Comparison of ENCODE assay signal across 9 mouse cellular contexts in the genomic region with DNA sequence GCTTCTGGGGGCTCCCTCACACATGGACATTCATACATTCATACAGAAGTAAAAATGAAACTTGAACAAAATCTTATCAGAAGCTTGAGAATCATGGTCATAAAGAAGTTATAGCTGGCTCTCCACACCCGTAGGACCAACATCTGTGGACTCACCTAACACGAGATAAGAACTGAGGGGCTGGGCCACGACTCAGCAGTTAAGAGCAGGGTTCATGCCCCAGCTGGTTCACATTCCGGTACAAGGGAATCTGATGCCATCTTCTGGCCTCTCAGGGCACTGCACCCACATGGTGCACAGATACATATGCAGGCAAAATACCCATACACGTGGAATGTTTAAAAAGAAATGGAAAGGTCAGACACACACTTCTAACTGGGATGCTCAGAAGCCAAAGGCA. TPM values are rescaled to one million over a fixed set of nuclear protein-coding genes. Genes with fewer than 3 reads are reported as not detected.
DNase-seq lines count a peak whose midpoint lies in the region; ATAC-seq and TF ChIP-seq lines count a peak whose summit lies in the region.
"Had no signal": no experiment of that assay in that cellular context is flagged by ENCODE, and none has a peak within 500 bp of the region (broad histone marks: within the 10 kb centered on the region; RNA-seq: fewer than 3 reads in every experiment).

No protein-coding gene starts in this region.

- TF ChIP-seq CTCF in MEL (IDR thresholded peaks at IDR 0.05 in 2 of 3, conservative IDR thresholded peaks at IDR 0.05 in 1 of 3; ENCODE audit: control insufficient read depth in 1 of 3, insufficient read depth in 1 of 3, low read depth in 2 of 3, low read length in 3 of 3, poor library complexity in 1 of 3, severe bottlenecking in 1 of 3) = peak in 2 of 3 experiments; percentile 95 to 96
- peak; percentile 87 for TF ChIP-seq CTCF in midbrain, postnatal 0 days (IDR thresholded peaks at IDR 0.05)
- peak; percentile 41; the same call in 1 of the 2 replicates for TF ChIP-seq CTCF in thymus, adult 2 months (IDR thresholded peaks at IDR 0.05; ENCODE audit: borderline replicate concordance, control insufficient read depth, extremely low read depth, insufficient read depth, low read length, poor library complexity)

- peak; percentile 62 for DNase-seq in kidney, adult 11 months
- peak; percentile 97 for DNase-seq in MEL (ENCODE audit: low read depth, low spot score)
- peak; percentile 25 for DNase-seq in cerebellum, adult 9-11 months
- peak; percentile 59 to 71 for DNase-seq in left cerebral cortex, postnatal 10 days (ENCODE audit: extremely low spot score in 1 of 2, low spot score in 2 of 2)
- peak; percentile 60 for DNase-seq in midbrain, postnatal 0 days (ENCODE audit: low spot score)
- peak; percentile 73 for DNase-seq in thymus, adult 2 months

- peaks cover 6% of the 10 kb centered on the region for H3K4me1 ChIP-seq in kidney, embryonic 16.5 days (ENCODE audit: insufficient read depth, low read length)
- H3K4me1 ChIP-seq in MEL (ENCODE audit: control insufficient read depth in 1 of 2, insufficient read depth in 2 of 2, low read length in 2 of 2) = peaks cover 3 to 8% of the 10 kb centered on the region in 2 experiments; a peak in 3 of 4 replicates
- no peaks in the 10 kb centered on the region for H3K4me1 ChIP-seq in midbrain, postnatal 0 days (ENCODE audit: insufficient read depth, low read length)
- peaks cover 2% of the 10 kb centered on the region; the same call in 1 of the 2 replicates for H3K4me1 ChIP-seq in thymus, adult 2 months (replicated peaks; ENCODE audit: control insufficient read depth, insufficient read depth, low read length)

- ATAC-seq in kidney, embryonic 16.5 days (ENCODE audit: low FRiP score, low TSS enrichment) = no peak
- peak; percentile 71 for ATAC-seq in granulocyte monocyte progenitor cell, adult 5-6 weeks (replicated peaks; ENCODE audit: poor library complexity, severe bottlenecking)
- no peak for ATAC-seq in midbrain, postnatal 0 days (ENCODE audit: low FRiP score)

- no peak for TF ChIP-seq POLR2A in MEL (IDR thresholded peaks at IDR 0.05; ENCODE audit: control insufficient read depth in 1 of 2, insufficient read depth in 1 of 2, low read depth in 1 of 2, low read length in 2 of 2, poor library complexity in 1 of 2)
- TF ChIP-seq POLR2A in thymus, adult 2 months (IDR thresholded peaks at IDR 0.05; ENCODE audit: control insufficient read depth, extremely low read depth, insufficient read depth, low read length, poor library complexity) = no peak

- H3K9ac ChIP-seq in kidney, embryonic 16.5 days (replicated peaks; ENCODE audit: low read length) = no peak overlapping the region
- H3K9ac ChIP-seq in MEL (ENCODE audit: control insufficient read depth, low read depth, low read length, poor library complexity, severe bottlenecking) = peak overlapping the region; percentile 19; the same call in 1 of the 2 replicates
- H3K9ac ChIP-seq in midbrain, postnatal 0 days (replicated peaks; ENCODE audit: low read length, poor library complexity, severe bottlenecking) = no peak overlapping the region
- H3K9ac ChIP-seq: heart, embryonic 13.5 days had no signal

- H3K79me2 ChIP-seq in MEL (ENCODE audit: control insufficient read depth, insufficient read depth, low read length, poor library complexity) = peaks cover 8% of the 10 kb centered on the region

- peak; percentile 55 to 70; a peak in 3 of 4 replicates for TF ChIP-seq EP300 in MEL (IDR thresholded peaks at IDR 0.05; ENCODE audit: low read depth in 1 of 2, low read length in 2 of 2)

- H3K27me3 ChIP-seq in kidney, embryonic 16.5 days (ENCODE audit: insufficient read depth, low read length) = no peaks in the 10 kb centered on the region
- no peaks in the 10 kb centered on the region for H3K27me3 ChIP-seq in MEL (ENCODE audit: control insufficient read depth in 1 of 2, insufficient read depth in 2 of 2, low read length in 2 of 2)
- H3K27me3 ChIP-seq in midbrain, postnatal 0 days (ENCODE audit: insufficient read depth, low read length) = no peaks in the 10 kb centered on the region
- H3K27me3 ChIP-seq in thymus, adult 2 months (ENCODE audit: control insufficient read depth, insufficient read depth, low read length) = no peaks in the 10 kb centered on the region
- H3K27me3 ChIP-seq: heart, embryonic 13.5 days had no signal

- no peak overlapping the region for H3K4me2 ChIP-seq in kidney, embryonic 16.5 days (replicated peaks; ENCODE audit: low read depth, low read length)
- no peak overlapping the region for H3K4me2 ChIP-seq in midbrain, postnatal 0 days (ENCODE audit: low read depth, low read length, poor library complexity, severe bottlenecking)
- H3K4me2 ChIP-seq: heart, embryonic 13.5 days had no signal

- 22% methylated on average over 5 of the region's 5 CpGs for WGBS in kidney, embryonic 16.5 days
- WGBS in midbrain, postnatal 0 days = 23% methylated on average over 5 of the region's 5 CpGs
- 16% methylated on average over 5 of the region's 5 CpGs for WGBS in thymus, adult 2 months

- intact Hi-C loops in left cerebral cortex, postnatal 10 days (cut with DNase I) = loop anchor here (2.0 kb wide), 1 partner anchor 149 kb away; no protein-coding TSS in a partner anchor

- H3K4me3 ChIP-seq in kidney, embryonic 16.5 days (ENCODE audit: low read length) = no peak overlapping the region
- H3K4me3 ChIP-seq in MEL (ENCODE audit: control insufficient read depth in 1 of 2, insufficient read depth in 1 of 2, low read depth in 2 of 2, low read length in 2 of 2) = peak overlapping the region; percentile 4 to 42; a peak in 3 of 4 replicates
- no peak overlapping the region for H3K4me3 ChIP-seq in midbrain, postnatal 0 days (ENCODE audit: low read depth, low read length)
- H3K4me3 ChIP-seq in thymus, adult 2 months (ENCODE audit: control insufficient read depth, insufficient read depth, low read length) = no peak overlapping the region
- H3K4me3 ChIP-seq: heart, embryonic 13.5 days had no signal

- H3K27ac ChIP-seq in kidney, embryonic 16.5 days (ENCODE audit: low read length) = no peak overlapping the region
- H3K27ac ChIP-seq in MEL (ENCODE audit: control insufficient read depth, low read depth, low read length) = no peak overlapping the region
- H3K27ac ChIP-seq in midbrain, postnatal 0 days (ENCODE audit: low read depth, low read length) = no peak overlapping the region
- no peak overlapping the region for H3K27ac ChIP-seq in thymus, adult 2 months (ENCODE audit: control insufficient read depth, insufficient read depth, low read length)
- H3K27ac ChIP-seq: heart, embryonic 13.5 days had no signal

- H3K36me3 ChIP-seq in kidney, embryonic 16.5 days (ENCODE audit: insufficient read depth, low read length) = no peaks in the 10 kb centered on the region
- peaks cover 0 to 14% of the 10 kb centered on the region in 2 experiments; a peak in 2 of 4 replicates for H3K36me3 ChIP-seq in MEL (ENCODE audit: control insufficient read depth in 1 of 2, insufficient read depth in 2 of 2, low read length in 2 of 2)
- peaks cover 2% of the 10 kb centered on the region; the same call in 1 of the 2 replicates for H3K36me3 ChIP-seq in midbrain, postnatal 0 days (ENCODE audit: insufficient read depth, low read length)
- H3K36me3 ChIP-seq in thymus, adult 2 months (ENCODE audit: control insufficient read depth, insufficient read depth, low read length) = no peaks in the 10 kb centered on the region

- H3K9me3 ChIP-seq in kidney, embryonic 16.5 days (ENCODE audit: low read length) = no peaks in the 10 kb centered on the region
- no peaks in the 10 kb centered on the region for H3K9me3 ChIP-seq in MEL (replicated peaks; ENCODE audit: insufficient read depth, low read length)
- H3K9me3 ChIP-seq in midbrain, postnatal 0 days (ENCODE audit: low read length) = no peaks in the 10 kb centered on the region
- H3K9me3 ChIP-seq: heart, embryonic 13.5 days had no signal

- TF ChIP-seq RAD21 in MEL (IDR thresholded peaks at IDR 0.05; ENCODE audit: low read depth, low read length) = peak; percentile 99

RNA-seq across cellular contexts. Expression of gene Zswim7, which starts 3.1 kb away (rescaled TPM):
- polyA plus RNA-seq in kidney, embryonic 16.5 days (2015; fragmentation: Nextera tagmentation; extraction: Ambion mirVana) = 23.0 and 24.3 TPM in 2 replicates
- 18.2 and 18.7 TPM in 2 replicates for total RNA-seq in MEL (2012; rRNA removed)
- 10 to 100 TPM in 1 of 2 experiments, not detected in 1; 15.1 TPM for polyA plus RNA-seq in MEL (2012; ENCODE audit: insufficient read depth in 1 of 2, insufficient read length in 2 of 2, low read depth in 1 of 2, low replicate concordance in 2 of 2, missing spikeins in 1 of 2)
- 14.1 and 20.8 TPM in 2 replicates for total RNA-seq in granulocyte monocyte progenitor cell, adult 5-6 weeks (2014; fragmentation: Nextera tagmentation)
- total RNA-seq in granulocyte monocyte progenitor cell, adult 5-6 weeks (2017) = 6.2 TPM in 2 replicates
- total RNA-seq in left cerebral cortex, postnatal 10 days (2021) = 10 to 100 TPM; 15.7 to 16.8 TPM
- total RNA-seq in midbrain, postnatal 0 days (2014; rRNA removed) = 8.4 and 12.2 TPM in 2 replicates
- 23.8 and 24.8 TPM in 2 replicates for polyA plus RNA-seq in midbrain, postnatal 0 days (2015; fragmentation: Nextera tagmentation; extraction: Ambion mirVana)
- polyA plus RNA-seq in thymus, adult 2 months (2012; rRNA removed) = 7.1 and 8.2 TPM in 2 replicates

RNA-seq across cellular contexts. Expression of gene Ttc19, which starts 3.2 kb away (rescaled TPM):
- polyA plus RNA-seq in kidney, embryonic 16.5 days (2015; fragmentation: Nextera tagmentation; extraction: Ambion mirVana) = 17.2 and 19.8 TPM in 2 replicates
- 11.1 and 12.7 TPM in 2 replicates for total RNA-seq in MEL (2012; rRNA removed)
- 10 to 100 TPM in 1 of 2 experiments, not detected in 1; 11.4 TPM for polyA plus RNA-seq in MEL (2012; ENCODE audit: insufficient read depth in 1 of 2, insufficient read length in 2 of 2, low read depth in 1 of 2, low replicate concordance in 2 of 2, missing spikeins in 1 of 2)
- total RNA-seq in granulocyte monocyte progenitor cell, adult 5-6 weeks (2014; fragmentation: Nextera tagmentation) = 15.7 and 15.8 TPM in 2 replicates
- 15.8 and 16.5 TPM in 2 replicates for total RNA-seq in granulocyte monocyte progenitor cell, adult 5-6 weeks (2017)
- 10 to 100 TPM; 74.3 to 75.1 TPM for total RNA-seq in left cerebral cortex, postnatal 10 days (2021)
- total RNA-seq in midbrain, postnatal 0 days (2014; rRNA removed) = 47.5 and 66.3 TPM in 2 replicates
- polyA plus RNA-seq in midbrain, postnatal 0 days (2015; fragmentation: Nextera tagmentation; extraction: Ambion mirVana) = 42.3 and 49.1 TPM in 2 replicates
- polyA plus RNA-seq in thymus, adult 2 months (2012; rRNA removed) = 11.7 and 12.2 TPM in 2 replicates

RNA-seq across cellular contexts. Expression of gene Adora2b, which starts 29.2 kb away (rescaled TPM):
- polyA plus RNA-seq in kidney, embryonic 16.5 days (2015; fragmentation: Nextera tagmentation; extraction: Ambion mirVana) = 4.4 and 6.0 TPM in 2 replicates
- total RNA-seq in MEL (2012; rRNA removed) = 1.7 and 2.2 TPM in 2 replicates
- polyA plus RNA-seq in MEL (2012; ENCODE audit: insufficient read depth in 1 of 2, insufficient read length in 2 of 2, low read depth in 1 of 2, low replicate concordance in 2 of 2, missing spikeins in 1 of 2) = 1 to 10 TPM in 1 of 2 experiments, not detected in 1; 3.2 TPM
- total RNA-seq in granulocyte monocyte progenitor cell, adult 5-6 weeks (2014; fragmentation: Nextera tagmentation) = 0.79 and 1.0 TPM in 2 replicates
- total RNA-seq in granulocyte monocyte progenitor cell, adult 5-6 weeks (2017) = 0.26 and 0.46 TPM in 2 replicates
- 1 to 10 TPM; 6.6 to 6.7 TPM for total RNA-seq in left cerebral cortex, postnatal 10 days (2021)
- total RNA-seq in midbrain, postnatal 0 days (2014; rRNA removed) = 5.9 and 6.0 TPM in 2 replicates
- polyA plus RNA-seq in midbrain, postnatal 0 days (2015; fragmentation: Nextera tagmentation; extraction: Ambion mirVana) = 5.8 and 7.7 TPM in 2 replicates
- polyA plus RNA-seq in thymus, adult 2 months (2012; rRNA removed) = 1.8 and 2.6 TPM in 2 replicates

Comparison
In these comparisons a context has a peak if more than half of its experiments do, and no peak if none do; other contexts are left out.
1. DNase-seq: peak in every context shown above with its lines; median percentile 97 in MEL; 73 in thymus, adult 2 months; 65 in left cerebral cortex, postnatal 10 days; 62 in kidney, adult 11 months; 60 in midbrain, postnatal 0 days; 25 in cerebellum, adult 9-11 months.
2. H3K4me3 ChIP-seq: peak in MEL (2 of 2); none in kidney, embryonic 16.5 days (single experiment), midbrain, postnatal 0 days (single experiment) and thymus, adult 2 months (single experiment).
3. CTCF ChIP-seq: peak in every context shown above with its lines; median percentile 96 in MEL; 87 in midbrain, postnatal 0 days; 41 in thymus, adult 2 months.